Mouse (Mus musculus) hindbrain, embryonic 11.5 days (tissue): ENCODE measurements around the gene Tbc1d1. TPM values are rescaled to one million over a fixed set of nuclear protein-coding genes. Genes with fewer than 3 reads are reported as not detected.

Source experiments
- ATAC-seq: fragments of 200-750 bp; cut with Nextera tagmentation; 2 replicates; pipeline ENCODE4 v1.8.0; 2017; ENCODE audit warnings: mild to moderate bottlenecking, moderate TSS enrichment, moderate library complexity; ENCODE audit not compliant: low FRiP score
- DNase-seq: peaks from one replicate; pipeline ENCODE4 v3.0.0-alpha.2; 2015; ENCODE audit warnings: low spot score
- H3K27ac ChIP-seq: fragments of 300-500 bp; sonication (generic); 2 replicates; pipeline ENCODE4 v1.5.1; 2014; ENCODE audit warnings: mild to moderate bottlenecking, low read depth, low read length
- H3K27me3 ChIP-seq: fragments of 300-500 bp; sonication (generic); 2 replicates; pipeline ENCODE4 v1.6.1; 2014; ENCODE audit warnings: mild to moderate bottlenecking, low read length, moderate library complexity, mixed read lengths; ENCODE audit not compliant: control insufficient read depth, insufficient read depth
- H3K36me3 ChIP-seq: fragments of 300-500 bp; sonication (generic); 2 replicates; pipeline ENCODE4 v1.6.1; 2014; ENCODE audit warnings: mild to moderate bottlenecking, low read length, moderate library complexity, mixed read lengths; ENCODE audit not compliant: control insufficient read depth, insufficient read depth
- H3K4me1 ChIP-seq: fragments of 300-500 bp; sonication (generic); replicated peaks from 2 replicates; pipeline ENCODE4 v1.6.1; 2014; ENCODE audit warnings: low read length, mixed read lengths; ENCODE audit not compliant: control insufficient read depth, insufficient read depth
- H3K4me2 ChIP-seq: fragments of 300-500 bp; sonication (generic); replicated peaks from 2 replicates; pipeline ENCODE4 v1.6.1; 2014; ENCODE audit warnings: mild to moderate bottlenecking, low read depth, low read length
- H3K4me3 ChIP-seq: fragments of 300-500 bp; sonication (generic); 2 replicates; pipeline ENCODE4 v1.5.1; 2014; ENCODE audit warnings: low read depth, low read length
- H3K9ac ChIP-seq: fragments of 300-500 bp; sonication (generic); 2 replicates; pipeline ENCODE4 v1.6.1; 2014; ENCODE audit warnings: low read depth, low read length
- H3K9me3 ChIP-seq: fragments of 300-500 bp; sonication (generic); 2 replicates; pipeline ENCODE4 v1.6.1; 2016; ENCODE audit warnings: low read length; ENCODE audit not compliant: control insufficient read depth
- WGBS: fragments of 180-500 bp; shearing (Covaris S2); extraction: QIAGEN DNeasy Blood & Tissue Kit; methylation state at CpG from one replicate; pipeline ENCODE4 v1.1.7; 2014; 5-methylcytosine and 5-hydroxymethylcytosine counted together
- polyA plus RNA-seq: library from polyadenylated mRNA; unstranded; fragments of >200 nt; fragmentation: Nextera tagmentation; extraction: Ambion mirVana; gene quantifications from 2 replicates; pipeline ENCODE4 v1.2.1, GENCODE M21; 2014

Tbc1d1 gene
- polyA plus RNA-seq, 1 experiment from 2014 or later = 20.2 TPM

DNA sequence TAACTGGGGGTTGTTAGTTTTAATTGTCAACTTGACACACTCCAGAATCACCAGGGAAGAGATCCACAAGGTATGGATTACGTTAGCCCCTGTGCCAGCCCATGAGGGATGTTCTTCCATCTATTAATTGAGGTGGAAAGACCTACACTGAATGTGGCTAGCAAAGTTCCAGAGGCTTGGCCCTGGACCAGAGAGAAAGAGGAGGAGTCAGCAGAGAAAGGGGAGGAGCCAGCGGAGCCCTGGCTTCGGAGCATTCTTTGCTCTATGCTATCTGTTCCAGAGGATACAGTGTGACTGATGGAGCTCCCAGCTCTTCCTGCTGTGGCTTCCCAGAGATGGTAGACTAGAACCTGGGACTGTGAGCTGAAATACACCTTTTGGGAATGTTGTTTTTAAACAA, 50.3 kb downstream of the Tbc1d1 start:
- no peak for ATAC-seq
- WGBS = 68% methylated on average over 3 of the region's 3 CpGs

DNA sequence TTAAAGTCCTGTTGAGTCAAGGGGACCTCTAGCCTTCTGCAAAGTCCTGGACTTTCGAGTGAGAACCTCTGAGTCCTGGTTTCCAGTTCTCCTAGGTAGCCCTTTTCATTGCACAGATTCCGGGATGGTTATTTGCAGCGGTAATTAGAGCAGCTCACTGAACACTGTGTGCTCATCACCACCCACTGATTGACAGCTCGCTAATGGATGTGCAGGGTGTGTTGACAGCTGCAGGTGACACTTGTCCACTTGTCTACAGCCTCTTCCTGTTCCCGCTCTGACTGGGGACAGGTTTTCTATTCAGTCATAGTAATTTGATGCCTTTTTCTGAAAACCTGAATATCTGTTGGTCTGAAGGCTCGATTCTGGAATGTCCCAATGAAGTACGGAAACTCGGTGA, 50.8 kb downstream of the Tbc1d1 start:
- Histone ChIP-seq H3K9me3 (no peaks in the 10 kb centered on the region), H3K27ac (no peak overlapping the region), H3K4me3 (no peak overlapping the region), H3K36me3 (no peaks in the 10 kb centered on the region), H3K9ac (no peak overlapping the region), H3K4me1 (no peaks in the 10 kb centered on the region), H3K27me3 (no peaks in the 10 kb centered on the region), H3K4me2 (no peak overlapping the region)
- 84% methylated on average over 8 of the region's 8 CpGs for WGBS
- DNase-seq (no peak), ATAC-seq (no peak)

More for the DNA sequence above, 50.3 kb downstream of the Tbc1d1 start:
- Histone ChIP-seq H3K27me3 (no peaks in the 10 kb centered on the region), H3K27ac (no peak overlapping the region), H3K9me3 (no peaks in the 10 kb centered on the region), H3K4me1 (no peaks in the 10 kb centered on the region), H3K36me3 (no peaks in the 10 kb centered on the region), H3K9ac (no peak overlapping the region), H3K4me3 (no peak overlapping the region), H3K4me2 (no peak overlapping the region)
- no peak for DNase-seq

DNA sequence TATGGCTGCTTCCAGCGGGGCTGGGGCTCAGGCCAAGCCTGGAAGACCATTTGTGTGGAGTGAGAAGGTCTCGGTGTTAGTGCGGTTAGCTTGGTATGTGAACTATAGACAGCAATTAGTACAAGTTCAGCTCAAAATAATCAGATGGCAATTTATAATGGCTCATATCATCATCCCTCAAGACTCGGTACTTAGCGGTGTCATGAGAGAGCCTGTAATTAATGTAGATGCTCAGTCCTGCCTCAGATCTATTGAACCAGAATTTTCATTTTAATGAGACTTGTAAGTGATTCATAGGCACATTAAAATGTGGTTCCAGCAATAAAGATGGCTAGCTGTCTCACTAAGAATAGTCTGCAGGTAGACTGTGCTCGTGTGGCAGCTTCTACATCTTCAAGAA, 51.7 kb downstream of the Tbc1d1 start:
- H3K4me2 ChIP-seq = no peak overlapping the region
- WGBS = 97% methylated on average over 6 of the region's 6 CpGs
- H3K9me3 ChIP-seq = no peaks in the 10 kb centered on the region
- no peak overlapping the region for H3K4me3 ChIP-seq
- no peak overlapping the region for H3K9ac ChIP-seq
- H3K36me3 ChIP-seq = no peaks in the 10 kb centered on the region
- DNase-seq (no peak), ATAC-seq (no peak)
- H3K27me3 ChIP-seq = no peaks in the 10 kb centered on the region
- H3K4me1 ChIP-seq = no peaks in the 10 kb centered on the region
- H3K27ac ChIP-seq = no peak overlapping the region

DNA sequence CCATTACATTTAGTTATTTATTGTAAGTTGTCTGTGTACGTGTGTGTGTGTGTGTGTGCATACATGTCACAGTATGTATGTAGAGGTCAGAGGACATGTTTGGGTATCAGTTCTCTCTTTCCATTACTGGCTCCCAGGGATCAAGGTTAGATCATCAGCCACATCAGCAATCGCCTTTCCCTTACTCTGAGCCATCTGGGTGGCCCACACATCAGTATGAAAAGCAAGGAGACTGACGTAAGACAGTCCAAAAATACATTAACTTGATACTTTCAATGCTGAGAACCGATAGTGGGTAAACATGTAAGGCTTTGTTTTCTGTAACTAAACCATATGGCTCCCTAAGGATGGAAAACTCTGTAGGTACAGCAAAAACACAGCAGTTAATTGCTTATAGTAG, 54.7 kb downstream of the Tbc1d1 start:
- H3K4me3 ChIP-seq = no peak overlapping the region
- H3K4me1 ChIP-seq = no peaks in the 10 kb centered on the region
- no peak for DNase-seq
- no peaks in the 10 kb centered on the region for H3K36me3 ChIP-seq
- no peaks in the 10 kb centered on the region for H3K27me3 ChIP-seq
- 77% methylated on average over 4 of the region's 4 CpGs for WGBS
- no peak overlapping the region for H3K9ac ChIP-seq
- ATAC-seq = no peak
- no peaks in the 10 kb centered on the region for H3K9me3 ChIP-seq
- no peak overlapping the region for H3K4me2 ChIP-seq
- H3K27ac ChIP-seq = no peak overlapping the region

DNA sequence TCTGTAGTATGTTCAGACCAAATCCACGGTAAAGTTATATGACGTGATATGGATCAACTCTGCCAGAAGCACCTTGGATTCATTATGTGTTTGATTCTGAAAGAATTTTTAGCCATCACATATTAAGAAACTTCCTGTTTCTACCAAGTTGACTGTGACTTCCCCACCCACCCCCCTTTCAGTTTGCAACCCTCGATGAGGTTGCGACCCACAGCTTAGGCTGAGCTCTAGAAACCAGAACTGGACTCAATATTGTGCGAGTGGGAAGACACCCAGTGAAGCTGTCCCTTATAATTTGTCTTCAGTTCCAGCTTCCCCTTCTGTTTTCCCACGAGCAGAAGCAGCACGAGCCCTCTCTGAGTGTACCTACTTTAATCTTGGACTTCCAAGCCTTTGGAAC, 55.2 kb downstream of the Tbc1d1 start:
- no peaks in the 10 kb centered on the region for H3K36me3 ChIP-seq
- no peaks in the 10 kb centered on the region for H3K27me3 ChIP-seq
- ATAC-seq (no peak), DNase-seq (no peak)
- no peaks in the 10 kb centered on the region for H3K4me1 ChIP-seq
- no peak overlapping the region for H3K4me2 ChIP-seq
- H3K4me3 ChIP-seq = no peak overlapping the region
- WGBS = 87% methylated on average over 7 of the region's 7 CpGs
- no peak overlapping the region for H3K27ac ChIP-seq
- H3K9me3 ChIP-seq = no peaks in the 10 kb centered on the region
- no peak overlapping the region for H3K9ac ChIP-seq

DNA sequence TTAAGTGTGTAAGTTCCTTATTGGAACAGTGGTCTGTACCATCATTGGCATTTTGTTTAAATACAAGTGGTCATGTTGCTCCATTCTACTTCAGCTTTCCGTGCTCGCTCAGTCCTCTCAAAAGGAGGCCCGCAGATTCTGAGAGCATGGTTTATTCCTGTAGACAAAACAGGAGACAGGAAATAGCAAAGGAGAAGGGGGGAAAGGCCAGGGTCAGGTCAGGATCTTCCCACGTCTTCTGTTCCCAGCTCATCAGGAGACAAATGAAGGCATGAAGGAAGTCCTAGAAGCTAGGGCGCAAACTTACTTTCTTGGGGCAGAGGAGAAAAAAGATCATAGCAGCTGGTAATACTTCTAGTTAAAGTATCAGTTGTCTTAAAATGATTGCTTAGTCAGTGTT, 56.1 kb downstream of the Tbc1d1 start:
- Histone ChIP-seq H3K9me3 (no peaks in the 10 kb centered on the region), H3K9ac (no peak overlapping the region), H3K36me3 (no peaks in the 10 kb centered on the region), H3K27ac (no peak overlapping the region), H3K4me3 (no peak overlapping the region), H3K27me3 (no peaks in the 10 kb centered on the region), H3K4me2 (no peak overlapping the region), H3K4me1 (no peaks in the 10 kb centered on the region)
- WGBS = 46% methylated on average over 5 of the region's 5 CpGs
- DNase-seq = no peak
- ATAC-seq = no peak

DNA sequence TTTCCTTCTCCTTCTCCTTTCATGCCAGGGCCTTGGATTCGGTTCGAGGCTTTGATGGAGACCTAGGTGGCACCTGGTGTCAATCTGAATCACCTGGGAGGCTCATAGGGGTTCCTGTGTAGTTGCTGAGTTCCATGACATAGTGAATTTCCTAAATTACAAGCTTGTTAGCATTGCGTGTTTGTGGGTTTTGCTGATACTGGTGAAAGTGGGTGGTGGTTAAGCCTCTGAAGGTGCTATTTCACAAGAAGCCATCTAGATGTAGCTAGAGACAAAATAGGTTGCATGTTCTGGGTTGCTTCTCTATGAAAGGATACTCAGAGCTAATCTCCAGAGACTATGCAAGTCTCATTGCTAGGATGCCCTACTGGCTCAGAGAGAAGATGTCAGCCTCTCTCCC, 56.5 kb downstream of the Tbc1d1 start:
- Histone ChIP-seq H3K27ac (no peak overlapping the region), H3K4me3 (no peak overlapping the region), H3K9ac (no peak overlapping the region), H3K27me3 (no peaks in the 10 kb centered on the region), H3K9me3 (no peaks in the 10 kb centered on the region), H3K4me1 (no peaks in the 10 kb centered on the region), H3K4me2 (no peak overlapping the region), H3K36me3 (no peaks in the 10 kb centered on the region)
- ATAC-seq (no peak), DNase-seq (no peak)
- WGBS = 90% methylated on average over 3 of the region's 3 CpGs

DNA sequence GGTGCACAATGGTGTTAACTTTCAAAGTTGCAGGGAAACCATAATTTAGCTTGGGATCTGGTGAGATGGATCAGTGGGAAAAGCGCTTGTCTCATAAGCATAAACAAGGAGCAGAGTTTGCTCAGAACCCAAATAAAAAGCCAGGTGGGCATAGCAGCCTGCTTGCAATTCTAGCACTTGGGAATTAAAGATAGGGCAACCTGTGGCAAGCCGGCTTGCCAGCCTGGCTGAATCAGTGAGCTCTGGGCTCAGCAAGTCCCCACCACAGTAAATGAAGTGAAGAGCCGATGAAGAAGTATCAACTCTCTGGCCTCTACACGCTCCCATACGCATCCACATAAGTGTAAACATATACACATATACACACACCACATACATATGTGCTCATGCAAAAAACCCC, 59.7 kb downstream of the Tbc1d1 start:
- Histone ChIP-seq H3K36me3 (no peaks in the 10 kb centered on the region), H3K4me2 (no peak overlapping the region), H3K9me3 (no peaks in the 10 kb centered on the region), H3K4me1 (no peaks in the 10 kb centered on the region), H3K9ac (no peak overlapping the region), H3K27me3 (no peaks in the 10 kb centered on the region), H3K27ac (no peak overlapping the region), H3K4me3 (no peak overlapping the region)
- DNase-seq (no peak), ATAC-seq (no peak)
- 97% methylated on average over 5 of the region's 5 CpGs for WGBS

DNA sequence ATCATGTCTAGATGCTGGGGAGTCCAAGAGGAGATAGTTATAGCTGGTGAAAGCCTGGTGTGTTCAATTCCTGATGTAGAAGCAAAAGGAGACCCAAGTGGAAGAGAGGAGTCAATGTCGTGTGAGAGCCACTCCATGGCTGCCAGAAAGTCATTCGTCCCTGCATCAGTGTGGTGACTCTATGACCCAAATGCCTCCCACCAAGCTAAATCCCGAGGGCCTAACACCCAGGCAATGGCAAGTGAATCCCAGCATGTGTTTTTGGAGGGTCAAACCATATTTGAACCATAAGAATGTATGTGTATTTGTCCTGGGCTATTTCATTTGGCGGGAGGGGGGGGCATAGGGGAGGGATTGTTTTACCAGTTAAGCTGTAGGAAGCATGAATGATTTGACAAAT, 60.2 kb downstream of the Tbc1d1 start:
- ATAC-seq (no peak), DNase-seq (no peak)
- Histone ChIP-seq H3K36me3 (no peaks in the 10 kb centered on the region), H3K4me1 (no peaks in the 10 kb centered on the region), H3K27me3 (no peaks in the 10 kb centered on the region), H3K9ac (no peak overlapping the region), H3K4me2 (no peak overlapping the region), H3K4me3 (no peak overlapping the region), H3K9me3 (no peaks in the 10 kb centered on the region), H3K27ac (no peak overlapping the region)
- 86% methylated on average over 4 of the region's 4 CpGs for WGBS
